Mouse (Mus musculus): ENCODE results near the gene Rnf130. TPM values are rescaled to one million over a fixed set of nuclear protein-coding genes. Genes with fewer than 3 reads are reported as not detected.

Rnf130 gene
- polyA plus RNA-seq, 1 experiment from 2014 or later = 84.2 TPM

GRCm38 (mm10) chr11:50059045-50059444, 33.9 kb downstream of the Rnf130 start:
- no peaks in the 10 kb centered on the region for H3K27me3 ChIP-seq
- no peak overlapping the region for H3K9ac ChIP-seq
- H3K9me3 ChIP-seq (replicated peaks) = no peaks in the 10 kb centered on the region
- H3K27ac ChIP-seq = no peak overlapping the region
- WGBS = 88% methylated on average over 6 of the region's 6 CpGs
- no peak overlapping the region for H3K4me3 ChIP-seq
- no peak overlapping the region for H3K4me2 ChIP-seq (replicated peaks)
- H3K36me3 ChIP-seq = peaks cover 4% of the 10 kb centered on the region; the same call in 1 of the 2 replicates
- no peak for ATAC-seq (ENCODE audit: low FRiP score)
- H3K4me1 ChIP-seq = 0 out of 2 replicates have a peak, but pooled peaks cover 3% of the 10 kb centered on the region

DNA sequence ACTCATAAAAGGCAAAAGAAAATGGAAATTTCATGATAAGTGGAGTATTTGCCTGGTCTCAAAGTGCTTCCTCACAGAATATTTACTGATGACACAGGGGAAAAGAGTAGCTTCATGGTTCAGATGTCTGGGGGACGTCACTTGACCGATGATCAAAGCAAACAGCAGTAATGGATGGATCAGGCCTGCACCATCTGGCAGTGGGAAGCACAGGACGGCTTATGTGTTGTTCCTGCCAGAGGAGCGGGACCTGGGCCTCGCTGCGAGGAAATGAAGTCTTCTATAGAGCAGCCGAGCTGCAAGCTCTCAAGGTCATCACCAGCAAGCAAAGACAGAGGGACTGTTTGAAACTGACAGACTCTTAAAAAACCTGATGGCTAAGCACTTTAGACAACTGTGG, 37.0 kb downstream of the Rnf130 start:
- 59% methylated on average over 7 of the region's 7 CpGs for WGBS
- 0 out of 2 replicates have a peak, but pooled peaks cover 3% of the 10 kb centered on the region for H3K4me1 ChIP-seq
- no peaks in the 10 kb centered on the region for H3K27me3 ChIP-seq

GRCm38 (mm10) chr11:50066088-50066487, 40.9 kb downstream of the Rnf130 start:
- Histone ChIP-seq H3K4me2 (replicated peaks) (no peak overlapping the region), H3K27ac (no peak overlapping the region), H3K36me3 (peaks cover 6% of the 10 kb centered on the region; the same call in 1 of the 2 replicates), H3K27me3 (no peaks in the 10 kb centered on the region), H3K4me3 (no peak overlapping the region), H3K9ac (no peak overlapping the region), H3K4me1 (0 out of 2 replicates have a peak, but pooled peaks cover 3% of the 10 kb centered on the region), H3K9me3 (replicated peaks) (no peaks in the 10 kb centered on the region)
- WGBS = 70% methylated on average over 2 of the region's 2 CpGs
- no peak for ATAC-seq (ENCODE audit: low FRiP score)

More for the DNA sequence above, 37.0 kb downstream of the Rnf130 start:
- Histone ChIP-seq H3K4me3 (no peak overlapping the region), H3K9me3 (replicated peaks) (no peaks in the 10 kb centered on the region), H3K27ac (no peak overlapping the region), H3K9ac (no peak overlapping the region), H3K36me3 (peaks cover 5% of the 10 kb centered on the region), H3K4me2 (replicated peaks) (no peak overlapping the region)
- no peak for ATAC-seq (ENCODE audit: low FRiP score)

DNA sequence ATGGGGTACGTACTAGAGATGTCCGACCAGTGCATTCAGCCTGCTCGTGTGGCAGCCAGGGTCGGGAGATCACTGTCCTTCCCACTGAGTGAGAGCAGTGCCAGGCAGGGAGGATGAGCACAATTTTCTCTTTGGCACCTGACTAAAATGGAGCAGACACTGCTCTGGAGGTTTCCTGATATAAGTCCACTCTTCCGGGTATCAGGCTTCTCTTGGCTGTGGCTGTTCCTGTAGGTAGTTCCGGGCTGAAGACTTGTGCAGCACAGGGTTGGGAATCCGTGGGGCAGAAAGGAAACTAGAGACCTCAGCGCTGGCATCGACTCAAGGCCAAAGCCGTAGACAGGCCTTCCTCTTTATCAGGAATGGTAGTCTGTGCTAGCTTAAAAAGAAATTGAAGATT, 48.7 kb downstream of the Rnf130 start:
- WGBS = 92% methylated on average over 10 of the region's 10 CpGs
- no peak for ATAC-seq (ENCODE audit: low FRiP score)

GRCm38 (mm10) chr11:50076756-50077155, 51.6 kb downstream of the Rnf130 start:
- ATAC-seq (ENCODE audit: low FRiP score) = no peak
- Histone ChIP-seq H3K9me3 (replicated peaks) (no peaks in the 10 kb centered on the region), H3K4me2 (replicated peaks) (no peak overlapping the region), H3K4me3 (no peak overlapping the region), H3K27me3 (no peaks in the 10 kb centered on the region), H3K36me3 (peaks cover 5% of the 10 kb centered on the region; the same call in 1 of the 2 replicates), H3K4me1 (no peaks in the 10 kb centered on the region), H3K9ac (no peak overlapping the region), H3K27ac (no peak overlapping the region)
- WGBS = 88% methylated on average over 4 of the region's 4 CpGs

More for the DNA sequence above, 48.7 kb downstream of the Rnf130 start:
- Histone ChIP-seq H3K4me1 (no peaks in the 10 kb centered on the region), H3K4me3 (no peak overlapping the region), H3K36me3 (peaks cover 12% of the 10 kb centered on the region), H3K27me3 (no peaks in the 10 kb centered on the region), H3K27ac (no peak overlapping the region), H3K9me3 (replicated peaks) (no peaks in the 10 kb centered on the region), H3K9ac (no peak overlapping the region), H3K4me2 (replicated peaks) (no peak overlapping the region)

DNA sequence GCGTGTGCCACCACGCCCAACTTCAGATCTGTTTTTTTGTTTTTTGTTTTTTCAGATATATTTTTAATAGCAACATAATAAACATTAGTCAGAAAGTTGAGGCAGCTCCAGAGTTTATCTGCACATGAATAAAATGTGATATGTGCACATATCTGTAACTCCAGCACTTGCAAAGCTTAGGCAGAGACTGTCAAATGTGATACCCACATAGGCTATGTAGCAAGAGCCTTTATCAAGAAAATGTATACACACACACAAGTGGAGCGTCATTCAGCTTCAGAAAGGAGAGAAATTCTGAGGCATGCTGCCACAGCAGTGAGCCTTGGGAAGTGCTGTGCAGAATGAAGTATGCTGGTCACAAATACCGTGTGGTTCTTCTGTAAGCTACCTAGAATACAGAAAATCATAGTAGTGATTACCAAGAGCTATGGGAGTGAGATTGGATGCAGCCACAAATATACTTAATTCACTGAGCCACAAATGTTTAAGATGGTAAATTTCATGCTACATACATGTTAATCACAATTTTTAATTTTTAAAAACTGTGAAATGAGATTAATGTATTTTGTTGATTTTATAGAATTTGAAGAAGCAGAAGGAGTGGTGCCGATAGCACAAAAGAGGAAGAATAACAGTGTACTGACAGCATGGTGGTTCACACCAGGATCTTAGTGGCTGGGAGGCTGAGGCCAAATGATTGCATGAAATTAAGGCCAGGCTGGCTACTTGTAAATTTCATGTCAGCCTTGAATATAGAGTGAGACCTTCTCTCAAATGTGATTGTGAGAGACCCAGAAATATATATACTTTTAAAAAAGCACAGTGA, 56.4 kb downstream of the Rnf130 start:
- Histone ChIP-seq H3K4me1 (no peaks in the 10 kb centered on the region), H3K27me3 (no peaks in the 10 kb centered on the region), H3K9me3 (replicated peaks) (no peaks in the 10 kb centered on the region), H3K4me3 (no peak overlapping the region), H3K4me2 (replicated peaks) (no peak overlapping the region), H3K36me3 (peaks cover 11% of the 10 kb centered on the region), H3K27ac (no peak overlapping the region), H3K9ac (no peak overlapping the region)
- WGBS = 96% methylated on average over 5 of the region's 5 CpGs
- no peak for ATAC-seq (ENCODE audit: low FRiP score)

DNA sequence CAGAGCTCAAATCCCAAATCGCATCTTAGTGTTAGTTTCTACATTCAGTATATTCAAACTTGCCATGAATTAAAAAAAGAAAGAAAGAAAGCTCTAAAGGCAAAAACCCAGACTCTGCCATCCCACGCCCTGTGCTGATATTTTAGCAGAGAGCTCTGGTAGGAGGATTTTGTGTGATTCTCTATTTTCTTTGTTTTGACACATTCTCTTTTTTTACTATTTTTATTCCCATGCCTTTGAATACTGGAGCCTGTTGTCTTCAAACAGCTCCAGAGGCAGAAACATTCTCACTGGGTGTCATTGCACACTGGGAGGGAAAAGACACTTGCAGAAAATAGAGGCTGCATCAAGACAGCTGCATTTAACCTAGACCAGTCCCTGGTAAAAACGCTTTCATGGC, 61.1 kb downstream of the Rnf130 start:
- Histone ChIP-seq H3K4me1 (peaks cover 12% of the 10 kb centered on the region), H3K27ac (no peak overlapping the region), H3K9ac (no peak overlapping the region), H3K4me2 (replicated peaks) (no peak overlapping the region), H3K9me3 (replicated peaks) (no peaks in the 10 kb centered on the region), H3K36me3 (peaks cover 42% of the 10 kb centered on the region), H3K4me3 (no peak overlapping the region), H3K27me3 (no peaks in the 10 kb centered on the region)
- ATAC-seq (ENCODE audit: low FRiP score) = no peak
- 91% methylated on average over 3 of the region's 3 CpGs for whole genome bisulfite sequencing

GRCm38 (mm10) chr11:50089840-50090239, 64.7 kb downstream of the Rnf130 start:
- Histone ChIP-seq H3K4me1 (peaks cover 17% of the 10 kb centered on the region), H3K36me3 (peaks cover 54% of the 10 kb centered on the region), H3K9ac (no peak overlapping the region), H3K27ac (0 out of 2 replicates have a peak overlapping the region, but pooled peaks have one; percentile 46), H3K27me3 (no peaks in the 10 kb centered on the region), H3K9me3 (replicated peaks) (no peaks in the 10 kb centered on the region), H3K4me2 (replicated peaks) (no peak overlapping the region), H3K4me3 (no peak overlapping the region)
- ATAC-seq (ENCODE audit: low FRiP score) = no peak
- 88% methylated on average over 1 of the region's 1 CpGs for WGBS

DNA sequence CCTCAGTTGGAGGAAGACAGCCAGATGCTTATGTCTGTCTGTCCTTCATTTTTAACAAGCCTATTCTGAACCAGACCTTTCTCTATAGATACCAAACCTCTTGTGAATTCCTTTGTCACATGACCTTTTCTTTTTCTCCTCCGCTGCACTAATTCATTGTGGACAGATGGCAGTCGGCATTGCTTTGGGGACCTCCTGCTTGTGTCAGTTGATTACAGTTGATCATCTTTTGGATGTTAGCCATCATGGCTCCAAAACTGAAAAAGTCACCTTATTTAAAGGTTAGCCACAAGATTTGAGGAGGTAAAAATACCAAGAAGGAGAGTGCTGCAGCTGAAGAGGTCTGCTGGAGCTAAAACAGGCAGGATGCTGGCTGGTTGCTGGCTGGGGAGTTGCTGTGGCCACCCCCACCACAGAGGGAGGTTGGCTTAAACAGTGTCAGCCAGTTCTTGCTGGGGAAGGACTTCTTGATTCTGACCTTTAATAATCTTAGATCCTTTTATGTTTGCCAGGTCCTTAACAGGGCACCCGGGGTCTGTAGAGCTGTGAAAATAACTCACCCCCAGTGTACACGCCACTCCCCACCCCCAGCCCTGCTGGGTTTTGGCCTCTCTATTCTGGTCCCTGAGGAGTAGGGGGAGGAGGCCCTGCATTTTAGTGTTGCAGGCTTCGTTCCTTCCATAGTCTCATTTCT, 66.0 kb downstream of the Rnf130 start:
- Histone ChIP-seq H3K9me3 (replicated peaks) (no peaks in the 10 kb centered on the region), H3K4me2 (replicated peaks) (no peak overlapping the region), H3K9ac (no peak overlapping the region), H3K4me3 (no peak overlapping the region), H3K27ac (peak overlapping the region; percentile 46), H3K36me3 (peaks cover 59% of the 10 kb centered on the region), H3K4me1 (peaks cover 17% of the 10 kb centered on the region), H3K27me3 (no peaks in the 10 kb centered on the region)
- WGBS = 46% methylated on average over 5 of the region's 5 CpGs
- no peak for ATAC-seq (ENCODE audit: low FRiP score)

GRCm38 (mm10) chr11:50091681-50092080, 66.5 kb downstream of the Rnf130 start:
- Histone ChIP-seq H3K27ac (no peak overlapping the region), H3K9me3 (replicated peaks) (no peaks in the 10 kb centered on the region), H3K4me1 (peaks cover 17% of the 10 kb centered on the region), H3K36me3 (peaks cover 60% of the 10 kb centered on the region), H3K9ac (no peak overlapping the region), H3K27me3 (no peaks in the 10 kb centered on the region), H3K4me2 (replicated peaks) (no peak overlapping the region), H3K4me3 (no peak overlapping the region)
- no peak for ATAC-seq (ENCODE audit: low FRiP score)

GRCm38 (mm10) chr11:50095661-50096060, 70.5 kb downstream of the Rnf130 start:
- Histone ChIP-seq H3K27me3 (no peaks in the 10 kb centered on the region), H3K4me3 (no peak overlapping the region), H3K4me1 (peaks cover 10% of the 10 kb centered on the region), H3K36me3 (peaks cover 59% of the 10 kb centered on the region), H3K9ac (no peak overlapping the region), H3K27ac (no peak overlapping the region), H3K4me2 (replicated peaks) (no peak overlapping the region), H3K9me3 (replicated peaks) (no peaks in the 10 kb centered on the region)
- WGBS = 94% methylated on average over 9 of the region's 9 CpGs
- ATAC-seq (ENCODE audit: low FRiP score) = no peak

DNA sequence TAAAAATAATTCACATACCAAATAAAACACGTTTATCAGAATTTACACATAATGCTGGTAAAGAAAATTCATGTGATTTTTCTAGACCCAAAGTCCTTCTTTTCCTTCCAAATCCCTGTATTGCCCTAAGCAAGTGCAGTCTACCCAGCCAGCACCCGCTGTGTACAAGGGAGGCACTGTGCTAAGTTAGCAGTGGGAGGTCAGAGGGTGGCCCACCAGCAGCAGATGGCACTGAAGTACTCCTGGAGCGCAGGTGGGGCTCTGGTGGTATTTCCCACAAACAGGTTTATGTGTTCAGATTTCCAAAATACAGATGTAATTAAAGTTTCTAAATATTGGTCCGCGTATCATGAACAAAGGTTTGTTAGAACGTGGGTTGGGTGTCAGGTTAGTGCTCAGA, 71.9 kb downstream of the Rnf130 start:
- Histone ChIP-seq H3K4me1 (no peaks in the 10 kb centered on the region), H3K36me3 (peaks cover 58% of the 10 kb centered on the region), H3K9ac (no peak overlapping the region), H3K4me2 (replicated peaks) (no peak overlapping the region), H3K27me3 (no peaks in the 10 kb centered on the region), H3K27ac (no peak overlapping the region), H3K4me3 (no peak overlapping the region), H3K9me3 (replicated peaks) (no peaks in the 10 kb centered on the region)
- ATAC-seq (ENCODE audit: low FRiP score) = no peak
- WGBS = 93% methylated on average over 6 of the region's 6 CpGs

All from hindbrain, embryonic 12.5 days (tissue).